Mouse (Mus musculus): ENCODE measurements around the gene Sorcs2.

Gene Sorcs2

DNA sequence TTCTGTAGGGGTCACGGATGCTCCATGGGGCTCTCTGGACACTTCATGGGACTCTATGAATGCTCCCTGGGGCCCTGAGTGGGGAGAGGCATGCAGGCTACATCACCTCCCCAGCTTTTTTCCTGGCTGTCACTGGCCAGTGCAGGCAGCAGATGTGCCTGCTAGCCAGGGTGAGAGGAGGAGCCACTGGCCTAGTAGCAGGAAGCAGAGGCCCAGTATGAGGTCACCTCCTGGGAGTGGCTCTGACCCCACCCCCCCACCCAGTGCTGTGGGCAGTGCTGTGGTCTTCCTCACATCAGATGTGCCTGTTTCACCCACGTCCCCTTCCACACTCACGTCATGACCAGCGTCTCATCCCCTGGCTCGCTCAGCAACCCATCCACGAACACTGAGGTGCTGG, 356.2 kb downstream of the Sorcs2 start:
- DNase-seq = no peak

DNA sequence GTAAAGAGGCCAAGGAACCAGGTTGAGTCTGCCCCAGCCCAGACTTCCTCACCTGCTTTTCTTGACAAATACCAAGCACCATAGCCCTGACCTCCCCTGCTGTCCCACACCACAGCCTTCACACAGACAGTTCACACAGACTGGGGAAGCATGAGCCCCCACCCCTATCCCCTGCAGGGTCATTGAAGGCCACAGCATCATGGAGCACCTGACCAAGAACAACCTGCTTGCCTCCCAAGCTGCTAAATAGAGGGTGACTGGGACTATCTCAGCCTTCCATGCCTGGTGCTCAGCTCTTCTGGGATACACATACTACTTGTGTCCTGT, 356.7 kb downstream of the Sorcs2 start:
- DNase-seq = no peak

DNA sequence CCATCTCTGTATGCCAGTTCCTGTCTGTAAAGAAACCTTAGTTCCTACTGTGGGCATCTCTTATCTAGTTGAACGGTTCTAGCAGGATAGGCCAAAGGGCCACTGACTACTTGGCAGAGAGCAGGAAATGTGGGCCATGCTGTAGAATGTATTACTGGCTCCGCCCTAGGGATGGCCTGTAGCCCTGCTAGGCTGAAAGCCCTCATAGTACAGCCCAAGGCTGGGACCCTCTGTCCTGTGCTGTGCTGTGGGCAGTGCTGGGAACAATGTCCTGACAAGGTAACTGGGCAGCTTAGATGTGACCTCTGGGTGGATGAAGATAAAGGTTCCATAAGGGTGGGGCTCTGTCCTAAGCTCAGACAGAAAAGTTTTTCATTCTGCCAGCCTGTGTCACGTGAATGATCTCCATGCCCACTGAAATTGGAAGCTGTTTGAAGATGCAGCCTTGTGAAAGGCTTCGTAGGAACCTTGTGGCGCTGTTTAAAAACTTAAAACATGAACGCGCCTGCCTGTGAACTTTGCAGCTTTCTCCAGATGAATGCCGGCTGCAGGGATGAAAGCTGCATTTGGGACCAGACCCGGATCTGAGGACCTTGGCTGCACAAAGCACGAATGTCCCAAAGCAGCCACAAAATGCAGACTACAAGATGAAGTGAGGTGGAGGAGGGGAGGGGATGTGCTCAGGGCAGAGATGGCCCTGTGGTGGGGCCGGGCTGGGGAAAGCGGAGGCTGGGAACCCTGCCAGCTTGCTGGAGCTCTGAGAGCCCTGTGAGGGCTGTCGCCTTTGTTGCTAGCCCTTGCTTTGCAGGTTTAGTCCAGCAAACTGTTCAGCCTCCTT, 357.3 kb downstream of the Sorcs2 start:
- DNase-seq = no peak

DNA sequence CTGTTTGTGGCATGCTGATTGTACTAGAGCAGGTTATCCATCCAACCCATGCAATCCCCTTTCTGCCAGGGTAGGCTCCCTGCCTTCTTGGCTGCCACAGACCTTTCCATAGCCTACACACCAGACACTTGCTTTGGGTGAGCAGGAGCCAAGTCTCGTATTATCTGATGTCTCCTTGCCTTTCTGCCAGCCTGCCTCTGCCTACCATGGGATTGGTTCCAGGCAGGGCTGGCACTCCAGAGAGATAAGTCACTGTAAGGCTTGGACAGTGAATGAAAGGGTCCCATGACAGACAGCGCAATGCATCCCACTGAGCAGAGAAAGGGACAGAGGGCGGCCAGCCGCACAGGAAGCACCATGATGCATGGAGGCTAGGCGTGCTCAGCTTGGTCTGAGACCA, 358.3 kb downstream of the Sorcs2 start:
- no peak for DNase-seq

GRCm38 (mm10) chr5:36033531-36034426, 364.2 kb downstream of the Sorcs2 start:
- peak; percentile 35 to 37 for DNase-seq

DNA sequence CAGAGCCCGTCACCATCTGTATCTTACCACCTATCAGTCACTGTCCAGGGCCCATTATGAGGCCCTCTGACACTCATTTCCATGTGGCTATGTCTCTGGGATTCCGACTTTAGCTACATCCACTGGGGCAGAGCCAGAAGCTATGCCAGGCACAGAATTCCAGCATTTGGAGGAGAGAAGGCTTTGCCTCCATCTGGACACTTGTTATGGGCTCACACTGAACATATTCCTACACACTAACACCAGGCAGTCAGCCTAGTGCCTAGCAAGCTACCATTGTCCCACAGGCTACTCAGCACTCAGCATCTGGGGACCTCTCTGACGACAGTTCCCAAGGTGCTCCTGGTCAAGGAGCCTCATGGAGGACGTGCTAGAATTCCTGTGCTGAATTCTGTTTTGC, 372.9 kb downstream of the Sorcs2 start:
- DNase-seq = no peak

- DNase-seq = no peak
Measured at GRCm38 (mm10) chr5:36024003-36024685, 373.8 kb downstream of the Sorcs2 start.

DNA sequence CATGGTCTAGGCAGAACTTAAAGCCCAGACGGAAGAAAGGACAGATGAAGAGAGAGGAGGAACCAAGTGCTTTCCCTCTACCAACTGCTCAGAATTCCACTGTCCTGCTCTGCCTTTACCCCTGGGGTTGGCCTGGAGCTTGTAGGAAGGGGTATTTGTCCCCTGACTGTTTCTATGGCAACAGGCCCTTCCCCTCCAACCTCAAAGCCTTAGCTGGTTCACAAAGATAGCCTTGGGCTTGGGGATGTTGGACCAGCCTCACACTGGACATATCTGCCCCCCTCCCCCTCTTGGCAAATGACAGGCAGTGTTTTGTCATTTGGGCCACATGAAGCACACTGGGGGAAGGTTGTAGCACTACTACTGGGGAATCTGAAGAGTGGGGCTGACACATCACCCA, 375.6 kb downstream of the Sorcs2 start:
- no peak for DNase-seq

DNA sequence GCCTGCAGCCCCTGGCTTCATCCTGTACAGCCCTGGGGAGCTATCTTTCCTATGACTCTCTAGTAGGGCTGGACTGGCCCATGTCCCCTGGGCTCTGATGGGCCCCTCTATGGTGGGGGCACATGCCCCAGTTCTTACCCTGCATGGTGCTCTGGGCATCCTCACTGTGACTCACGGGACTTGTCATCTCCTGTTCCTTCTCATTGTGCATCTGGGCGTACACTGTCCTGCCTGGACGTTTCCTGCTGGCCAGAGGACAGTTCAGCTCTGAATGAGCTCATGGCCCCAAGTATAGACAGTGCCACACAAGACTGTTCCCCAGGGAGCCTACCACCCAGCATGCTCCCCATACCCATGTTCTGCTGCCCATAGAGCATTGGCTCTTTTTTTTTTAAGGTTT, 376.8 kb downstream of the Sorcs2 start:
- DNase-seq = no peak

DNA sequence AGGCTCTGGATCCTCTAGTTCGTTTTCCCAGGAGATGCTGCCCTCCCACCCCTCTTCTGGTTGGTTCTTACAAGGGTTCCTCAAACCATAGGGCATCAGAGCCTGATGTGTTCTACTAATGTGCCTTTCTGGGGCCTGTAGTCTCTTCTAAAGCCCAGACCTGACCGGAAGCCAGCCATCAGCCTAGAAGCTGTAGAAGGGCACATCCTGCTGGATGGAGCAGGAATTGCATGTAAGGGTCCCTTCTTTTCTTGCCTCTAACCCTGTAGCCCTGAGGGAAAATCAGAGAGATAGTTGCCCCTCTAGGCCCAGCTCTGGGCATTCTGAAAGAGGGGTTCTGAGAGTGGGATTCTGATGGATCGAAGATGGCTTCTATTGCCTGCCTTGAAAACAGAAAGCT, 379.6 kb downstream of the Sorcs2 start:
- peak; percentile 33 to 37 for DNase-seq

GRCm38 (mm10) chr5:36009405-36009804, 388.5 kb downstream of the Sorcs2 start:
- DNase-seq = no peak

DNA sequence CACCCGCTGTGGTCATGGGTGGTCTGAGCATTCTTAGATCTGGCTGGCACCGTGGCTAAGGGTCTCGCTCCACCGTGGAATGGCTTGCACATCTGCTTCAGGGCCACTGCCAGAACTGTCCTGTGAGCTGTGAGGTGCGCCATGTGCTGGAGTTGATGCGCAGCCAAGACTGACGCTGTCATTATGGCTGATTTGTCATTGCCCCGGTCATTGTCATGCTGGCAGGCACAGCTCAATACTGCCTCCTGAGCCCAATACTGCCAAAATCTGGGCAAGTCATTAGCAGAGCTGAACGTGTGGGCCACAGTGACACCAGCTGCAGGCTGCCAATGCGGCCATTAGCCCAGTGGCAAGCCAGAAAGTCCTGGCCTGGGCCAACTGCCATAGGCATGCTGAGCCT, 390.3 kb downstream of the Sorcs2 start:
- no peak for DNase-seq

DNA sequence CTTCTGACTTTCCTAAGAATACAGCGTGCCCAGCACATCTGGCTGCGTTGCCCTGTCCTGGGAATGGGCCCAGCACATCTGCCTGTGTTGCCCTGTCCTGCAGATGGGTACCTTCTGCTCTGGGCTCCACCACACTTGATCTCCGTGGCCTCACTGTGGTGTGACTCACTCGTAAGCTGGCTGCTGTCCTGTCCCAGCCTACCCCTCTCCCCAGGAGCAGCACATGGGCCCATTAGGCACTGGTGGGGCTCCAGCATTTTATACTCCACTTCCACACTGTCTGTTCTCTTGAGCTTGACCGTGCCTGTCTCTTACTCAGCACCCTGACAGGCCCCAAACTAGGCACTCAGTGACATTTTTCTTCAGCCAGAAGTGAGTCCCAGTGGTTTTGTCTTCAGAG, 391.4 kb downstream of the Sorcs2 start:
- no peak for DNase-seq

GRCm38 (mm10) chr5:36006106-36006505, 391.8 kb downstream of the Sorcs2 start:
- peak; percentile 45 to 61 for DNase-seq

DNA sequence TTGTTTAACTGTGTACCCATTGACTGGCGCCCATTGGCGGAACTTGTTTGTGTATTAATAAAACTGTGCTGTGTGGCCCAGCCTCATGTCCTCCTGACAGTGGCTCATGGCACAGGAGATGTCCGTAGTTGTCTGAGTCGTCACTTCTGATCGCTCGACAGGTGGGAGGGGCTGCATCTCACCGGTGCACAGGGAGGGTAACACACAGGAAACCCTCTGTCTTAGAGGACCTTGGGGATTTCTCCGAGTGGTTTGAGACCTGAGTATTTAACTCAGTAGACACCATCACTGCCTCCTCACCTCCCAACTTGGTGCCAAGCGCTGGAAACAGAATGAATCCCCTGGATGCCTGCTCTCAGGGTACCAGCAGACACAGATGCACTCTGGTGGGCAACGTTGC, 394.1 kb downstream of the Sorcs2 start:
- no peak for DNase-seq

- no peak for DNase-seq
Measured at GRCm38 (mm10) chr5:35989986-35990735, 407.8 kb downstream of the Sorcs2 start.

DNA sequence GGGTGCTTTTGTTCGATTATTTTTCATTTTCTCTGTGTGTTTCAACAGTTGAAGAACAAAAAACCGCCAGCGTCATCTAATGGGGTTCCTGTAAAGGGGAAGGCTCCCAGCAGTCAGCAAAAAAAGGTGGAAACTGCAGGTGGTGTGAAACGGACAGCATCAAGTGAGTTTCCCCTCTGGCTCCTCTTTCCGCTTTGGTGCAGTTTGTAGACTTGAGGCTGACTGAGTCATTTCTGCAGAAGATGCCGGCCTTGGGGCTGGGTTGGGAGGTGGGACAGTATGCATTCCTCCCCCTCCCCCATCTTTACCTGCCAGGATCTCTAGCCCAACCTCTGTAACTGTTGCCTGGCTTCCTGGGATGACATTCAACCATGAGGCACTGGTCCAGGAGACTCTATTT, 408.4 kb downstream of the Sorcs2 start:
- DNase-seq = no peak

- DNase-seq = no peak
Measured at GRCm38 (mm10) chr5:35988085-35988484, 409.9 kb downstream of the Sorcs2 start.

GRCm38 (mm10) chr5:35985611-35986010, 412.3 kb downstream of the Sorcs2 start:
- no peak for DNase-seq

DNA sequence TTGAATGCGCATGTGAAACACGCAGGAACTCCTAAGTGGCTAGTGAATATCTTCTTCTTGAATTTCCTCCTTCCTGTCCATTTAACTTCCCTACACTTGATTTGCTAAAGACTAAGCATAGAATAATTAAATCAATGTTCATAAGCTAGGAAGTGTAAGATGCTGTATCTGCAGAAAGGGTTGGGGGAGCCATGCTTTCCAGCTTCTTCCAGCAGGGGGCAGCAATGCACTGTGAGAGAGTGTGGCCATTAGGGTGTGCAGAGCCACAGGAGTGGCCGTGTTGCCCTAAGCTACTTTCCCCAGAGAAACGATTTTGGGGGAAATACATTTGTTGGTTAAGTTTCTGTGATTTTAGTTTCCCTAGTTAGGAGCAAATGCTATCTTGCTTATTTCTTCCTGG, 416.0 kb downstream of the Sorcs2 start:
- DNase-seq = peak; percentile 75 to 82

GRCm38 (mm10) chr5:35981341-35981740, 416.6 kb downstream of the Sorcs2 start:
- no peak for DNase-seq

DNA sequence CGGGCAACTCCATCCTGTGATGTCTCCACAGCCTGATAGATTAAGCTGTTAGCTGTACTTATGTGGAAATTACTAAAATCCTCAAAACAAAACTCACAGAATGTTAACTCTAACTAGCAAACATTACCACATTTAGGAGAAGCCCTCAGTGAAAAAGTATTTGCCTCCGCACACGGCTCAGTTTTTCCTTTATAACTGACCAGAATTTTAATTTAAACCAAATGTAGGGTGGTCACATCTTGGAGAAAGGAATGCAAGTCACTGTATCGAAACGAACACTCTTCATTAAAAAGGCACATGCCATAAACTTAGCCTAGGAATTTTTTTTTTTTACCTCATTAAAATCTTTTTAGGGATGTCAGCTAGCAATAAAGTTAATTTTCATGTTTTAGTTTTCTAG, 417.4 kb downstream of the Sorcs2 start:
- no peak for DNase-seq

DNA sequence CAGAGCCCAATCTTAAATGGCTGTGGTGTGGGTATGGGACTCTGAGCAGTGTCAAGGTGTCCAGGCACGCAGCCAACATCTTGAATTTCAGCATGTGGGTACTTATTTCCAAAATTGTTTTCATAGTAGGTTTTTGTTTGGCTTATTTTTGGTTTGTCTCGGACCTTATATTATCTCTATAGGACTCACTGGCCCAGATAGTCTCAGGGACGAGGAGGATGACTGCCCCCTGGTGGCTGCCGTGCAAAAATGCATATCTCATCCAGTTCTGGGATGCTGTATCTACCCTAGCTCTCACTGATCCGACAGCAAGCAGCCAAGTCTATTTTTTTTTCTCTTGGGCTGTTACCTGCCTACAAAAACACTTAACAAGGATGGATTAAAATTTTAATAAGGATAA, 422.3 kb downstream of the Sorcs2 start:
- peak; percentile 73 for DNase-seq
